Mouse (Mus musculus): Measurements from ENCODE around the gene Cbwd1. TPM values are rescaled to one million over a fixed set of nuclear protein-coding genes. Genes with fewer than 3 reads are reported as not detected.

The Cbwd1 gene
- polyA plus RNA-seq, 1 experiment from 2014 or later: 17.7 TPM

GRCm38 (mm10) chr19:24996815-24997704 is 35.6 kb upstream of the Cbwd1 start:
- Histone ChIP-seq H3K9me3 (ENCODE audit: low read length) (no peaks in the 10 kb centered on the region), H3K4me2 (replicated peaks; ENCODE audit: low read depth, low read length) (no peak overlapping the region), H3K36me3 (ENCODE audit: insufficient read depth, low read length) (no peaks in the 10 kb centered on the region), H3K4me3 (ENCODE audit: low read length) (no peak overlapping the region), H3K27me3 (ENCODE audit: insufficient read depth, low read length) (peaks cover 25% of the 10 kb centered on the region), H3K9ac (replicated peaks; ENCODE audit: low read length) (no peak overlapping the region), H3K27ac (ENCODE audit: low read length) (no peak overlapping the region), H3K4me1 (ENCODE audit: insufficient read depth, low read length) (peaks cover 5% of the 10 kb centered on the region; the same call in 1 of the 2 replicates)
- 65% methylated on average over 12 of the region's 12 CpGs for WGBS
- no peak for ATAC-seq (ENCODE audit: low FRiP score, low TSS enrichment)

- H3K4me3 ChIP-seq (ENCODE audit: low read length): no peak overlapping the region
- H3K27me3 ChIP-seq (ENCODE audit: insufficient read depth, low read length): peaks cover 10% of the 10 kb centered on the region
- WGBS: 30% methylated on average over 8 of the region's 8 CpGs
- H3K27ac ChIP-seq (ENCODE audit: low read length): no peak overlapping the region
- H3K9me3 ChIP-seq (ENCODE audit: low read length): no peaks in the 10 kb centered on the region
- H3K4me2 ChIP-seq (replicated peaks; ENCODE audit: low read depth, low read length): no peak overlapping the region
- H3K36me3 ChIP-seq (ENCODE audit: insufficient read depth, low read length): no peaks in the 10 kb centered on the region
- peak; percentile 11; the same call in 1 of the 2 replicates for ATAC-seq (ENCODE audit: low FRiP score, low TSS enrichment)
- no peaks in the 10 kb centered on the region for H3K4me1 ChIP-seq (ENCODE audit: insufficient read depth, low read length)
- no peak overlapping the region for H3K9ac ChIP-seq (replicated peaks; ENCODE audit: low read length)
Observed at GRCm38 (mm10) chr19:24994900-24995299, 33.5 kb upstream of the Cbwd1 start.

GRCm38 (mm10) chr19:24993526-24993925 is 32.1 kb upstream of the Cbwd1 start:
- WGBS: 64% methylated on average over 6 of the region's 6 CpGs
- Histone ChIP-seq H3K4me2 (replicated peaks; ENCODE audit: low read depth, low read length) (no peak overlapping the region), H3K9ac (replicated peaks; ENCODE audit: low read length) (no peak overlapping the region), H3K4me1 (ENCODE audit: insufficient read depth, low read length) (no peaks in the 10 kb centered on the region), H3K36me3 (ENCODE audit: insufficient read depth, low read length) (no peaks in the 10 kb centered on the region), H3K4me3 (ENCODE audit: low read length) (no peak overlapping the region), H3K27me3 (ENCODE audit: insufficient read depth, low read length) (peaks cover under 1% of the 10 kb centered on the region; the same call in 1 of the 2 replicates), H3K9me3 (ENCODE audit: low read length) (no peaks in the 10 kb centered on the region), H3K27ac (ENCODE audit: low read length) (no peak overlapping the region)
- ATAC-seq (ENCODE audit: low FRiP score, low TSS enrichment): no peak

GRCm38 (mm10) chr19:24990138-24990822 is 28.9 kb upstream of the Cbwd1 start:
- Histone ChIP-seq H3K9ac (replicated peaks; ENCODE audit: low read length) (no peak overlapping the region), H3K27me3 (ENCODE audit: insufficient read depth, low read length) (no peaks in the 10 kb centered on the region), H3K4me2 (replicated peaks; ENCODE audit: low read depth, low read length) (no peak overlapping the region), H3K9me3 (ENCODE audit: low read length) (no peaks in the 10 kb centered on the region), H3K36me3 (ENCODE audit: insufficient read depth, low read length) (no peaks in the 10 kb centered on the region), H3K4me1 (ENCODE audit: insufficient read depth, low read length) (peaks cover 4% of the 10 kb centered on the region; the same call in 1 of the 2 replicates), H3K4me3 (ENCODE audit: low read length) (no peak overlapping the region), H3K27ac (ENCODE audit: low read length) (no peak overlapping the region)
- WGBS: 70% methylated on average over 7 of the region's 7 CpGs
- ATAC-seq (ENCODE audit: low FRiP score, low TSS enrichment): no peak

GRCm38 (mm10) chr19:24988831-24989230 is 27.4 kb upstream of the Cbwd1 start:
- WGBS: 78% methylated on average over 5 of the region's 5 CpGs
- no peak for ATAC-seq (ENCODE audit: low FRiP score, low TSS enrichment)
- peaks cover 4% of the 10 kb centered on the region; the same call in 1 of the 2 replicates for H3K4me1 ChIP-seq (ENCODE audit: insufficient read depth, low read length)
- no peaks in the 10 kb centered on the region for H3K9me3 ChIP-seq (ENCODE audit: low read length)
- no peak overlapping the region for H3K4me2 ChIP-seq (replicated peaks; ENCODE audit: low read depth, low read length)
- H3K27ac ChIP-seq (ENCODE audit: low read length): no peak overlapping the region
- no peaks in the 10 kb centered on the region for H3K36me3 ChIP-seq (ENCODE audit: insufficient read depth, low read length)
- no peak overlapping the region for H3K4me3 ChIP-seq (ENCODE audit: low read length)
- H3K9ac ChIP-seq (replicated peaks; ENCODE audit: low read length): no peak overlapping the region
- H3K27me3 ChIP-seq (ENCODE audit: insufficient read depth, low read length): no peaks in the 10 kb centered on the region

- no peaks in the 10 kb centered on the region for H3K27me3 ChIP-seq (ENCODE audit: insufficient read depth, low read length)
- no peaks in the 10 kb centered on the region for H3K36me3 ChIP-seq (ENCODE audit: insufficient read depth, low read length)
- no peak overlapping the region for H3K27ac ChIP-seq (ENCODE audit: low read length)
- WGBS: 66% methylated on average over 4 of the region's 4 CpGs
- ATAC-seq (ENCODE audit: low FRiP score, low TSS enrichment): no peak
- no peak overlapping the region for H3K9ac ChIP-seq (replicated peaks; ENCODE audit: low read length)
- H3K4me2 ChIP-seq (replicated peaks; ENCODE audit: low read depth, low read length): no peak overlapping the region
- peaks cover 4% of the 10 kb centered on the region; the same call in 1 of the 2 replicates for H3K4me1 ChIP-seq (ENCODE audit: insufficient read depth, low read length)
- H3K9me3 ChIP-seq (ENCODE audit: low read length): no peaks in the 10 kb centered on the region
- no peak overlapping the region for H3K4me3 ChIP-seq (ENCODE audit: low read length)
Observed at GRCm38 (mm10) chr19:24987355-24987754, 25.9 kb upstream of the Cbwd1 start.

- peaks cover 7% of the 10 kb centered on the region; the same call in 1 of the 2 replicates for H3K4me1 ChIP-seq (ENCODE audit: insufficient read depth, low read length)
- no peak for ATAC-seq (ENCODE audit: low FRiP score, low TSS enrichment)
- no peaks in the 10 kb centered on the region for H3K27me3 ChIP-seq (ENCODE audit: insufficient read depth, low read length)
- no peak overlapping the region for H3K4me2 ChIP-seq (replicated peaks; ENCODE audit: low read depth, low read length)
- H3K4me3 ChIP-seq (ENCODE audit: low read length): no peak overlapping the region
- H3K9me3 ChIP-seq (ENCODE audit: low read length): no peaks in the 10 kb centered on the region
- H3K27ac ChIP-seq (ENCODE audit: low read length): no peak overlapping the region
- H3K9ac ChIP-seq (replicated peaks; ENCODE audit: low read length): no peak overlapping the region
- 94% methylated on average over 2 of the region's 2 CpGs for WGBS
- H3K36me3 ChIP-seq (ENCODE audit: insufficient read depth, low read length): no peaks in the 10 kb centered on the region
Observed at GRCm38 (mm10) chr19:24985045-24985444, 23.6 kb upstream of the Cbwd1 start.

- 51% methylated on average over 7 of the region's 7 CpGs for WGBS
- Histone ChIP-seq H3K36me3 (ENCODE audit: insufficient read depth, low read length) (no peaks in the 10 kb centered on the region), H3K27ac (ENCODE audit: low read length) (no peak overlapping the region), H3K4me2 (replicated peaks; ENCODE audit: low read depth, low read length) (no peak overlapping the region), H3K9ac (replicated peaks; ENCODE audit: low read length) (no peak overlapping the region), H3K9me3 (ENCODE audit: low read length) (no peaks in the 10 kb centered on the region), H3K4me1 (ENCODE audit: insufficient read depth, low read length) (peaks cover 7% of the 10 kb centered on the region; the same call in 1 of the 2 replicates), H3K4me3 (ENCODE audit: low read length) (no peak overlapping the region), H3K27me3 (ENCODE audit: insufficient read depth, low read length) (no peaks in the 10 kb centered on the region)
- no peak for ATAC-seq (ENCODE audit: low FRiP score, low TSS enrichment)
Observed at GRCm38 (mm10) chr19:24983857-24984498, 22.6 kb upstream of the Cbwd1 start.

- Histone ChIP-seq H3K27me3 (ENCODE audit: insufficient read depth, low read length) (no peaks in the 10 kb centered on the region), H3K4me1 (ENCODE audit: insufficient read depth, low read length) (peaks cover 7% of the 10 kb centered on the region; the same call in 1 of the 2 replicates), H3K36me3 (ENCODE audit: insufficient read depth, low read length) (no peaks in the 10 kb centered on the region), H3K4me3 (ENCODE audit: low read length) (no peak overlapping the region), H3K27ac (ENCODE audit: low read length) (no peak overlapping the region), H3K4me2 (replicated peaks; ENCODE audit: low read depth, low read length) (no peak overlapping the region), H3K9me3 (ENCODE audit: low read length) (no peaks in the 10 kb centered on the region), H3K9ac (replicated peaks; ENCODE audit: low read length) (no peak overlapping the region)
- 59% methylated on average over 4 of the region's 4 CpGs for WGBS
- ATAC-seq (ENCODE audit: low FRiP score, low TSS enrichment): peak; percentile 80; the same call in 1 of the 2 replicates
Observed at GRCm38 (mm10) chr19:24983050-24983449, 21.6 kb upstream of the Cbwd1 start.

Measured in kidney, embryonic 16.5 days (tissue).